Mouse (Mus musculus) bone marrow, adult 2 months (tissue): ENCODE results near the gene Camkk2. TPM values are rescaled to one million over a fixed set of nuclear protein-coding genes. Genes with fewer than 3 reads are reported as not detected.

Experiments
- H3K27ac ChIP-seq: fragments of 200-500 bp; 2 replicates; pipeline ENCODE4 v1.5.1; 2012; ENCODE audit warnings: low read depth, mild to moderate bottlenecking, control low read depth, inconsistent platforms, low read length; ENCODE audit not compliant: control insufficient read depth, poor library complexity, insufficient read depth
- H3K4me1 ChIP-seq: fragments of 200-500 bp; 2 replicates; pipeline ENCODE4 v1.6.1; 2011; ENCODE audit warnings: low read length; ENCODE audit not compliant: control insufficient read depth, insufficient read depth
- H3K4me3 ChIP-seq: fragments of 200-500 bp; replicated peaks from 2 replicates; pipeline ENCODE3; 2011; ENCODE audit warnings: mild to moderate bottlenecking, low read depth, low read length, control low read depth; ENCODE audit not compliant: control insufficient read depth
- CTCF ChIP-seq: fragments of 200-500 bp; IDR thresholded peaks from 2 replicates; pipeline ENCODE4 v1.5.1; 2011; ENCODE audit warnings: low read length, control low read depth; ENCODE audit not compliant: control insufficient read depth, insufficient read depth
- POLR2A ChIP-seq: fragments of 200-500 bp; IDR thresholded peaks from 2 replicates; pipeline ENCODE4 v1.6.1; 2011; ENCODE audit warnings: low read depth, mild to moderate bottlenecking, control low read depth, low read length, borderline replicate concordance; ENCODE audit not compliant: control insufficient read depth
- WGBS: fragments of 180-500 bp; shearing (Covaris S2); methylation state at CpG from one replicate; pipeline ENCODE4 v1.1.7; 2018; 5-methylcytosine and 5-hydroxymethylcytosine counted together
- polyA plus RNA-seq: library from polyadenylated mRNA; stranded (reverse); fragments of >200 nt; gene quantifications from 2 replicates; pipeline ENCODE4 v1.2.4, GENCODE M21; 2011; ENCODE audit warnings: low replicate concordance; ENCODE audit not compliant: missing spikeins, insufficient read depth, insufficient read length

Gene Camkk2
- polyA plus RNA-seq = 15.8 and 31.8 TPM in 2 replicates

GRCm38 (mm10) chr5:122779277-122779834 is at the start of gene Camkk2:
TSS of gene Camkk2 (minus strand) at chr5:122779409.
- peaks cover 4% of the 10 kb centered on the region for H3K4me1 ChIP-seq
- H3K4me3 ChIP-seq = peak within 1 kb of the TSS; percentile 88

GRCm38 (mm10) chr5:122825099-122825498 is 45.9 kb upstream of the Camkk2 start:
- H3K27ac ChIP-seq = no peak overlapping the region

More at GRCm38 (mm10) chr5:122779277-122779834, at the start of gene Camkk2:
- TF ChIP-seq CTCF (no peak), POLR2A (peak; percentile 78; the same call in 1 of the 2 replicates)
- H3K27ac ChIP-seq = peak within 1 kb of the TSS; percentile 97
- under 1% methylated on average over 61 of the region's 63 CpGs for WGBS

DNA sequence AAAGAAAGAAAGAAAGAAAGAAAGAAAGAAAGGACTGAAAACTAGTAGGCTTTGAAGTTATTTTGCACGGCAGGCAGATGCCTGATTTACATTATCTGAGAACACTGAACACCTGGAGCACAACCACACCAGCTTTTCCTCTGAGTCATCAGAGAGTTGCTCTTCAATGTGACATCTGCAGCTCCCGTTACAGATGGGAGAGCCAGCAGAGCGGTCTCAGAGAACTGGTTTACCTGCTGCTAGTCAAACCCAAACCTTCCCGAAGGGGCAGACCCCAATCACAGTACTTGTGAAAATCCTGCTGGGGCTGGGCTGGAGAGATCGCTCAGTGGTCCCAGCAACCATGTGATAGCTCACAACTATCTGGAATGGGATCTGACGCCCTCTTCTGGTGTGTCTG is 45.2 kb upstream of the Camkk2 start:
- TF ChIP-seq CTCF = no peak
- no peak for TF ChIP-seq POLR2A
- H3K4me3 ChIP-seq = no peak overlapping the region
- H3K4me1 ChIP-seq = peaks cover 1% of the 10 kb centered on the region
- 78% methylated on average over 6 of the region's 6 CpGs for WGBS
- H3K27ac ChIP-seq = no peak overlapping the region

More at GRCm38 (mm10) chr5:122825099-122825498, 45.9 kb upstream of the Camkk2 start:
- WGBS = 84% methylated on average over 8 of the region's 8 CpGs
- Histone ChIP-seq H3K4me1 (peaks cover 1% of the 10 kb centered on the region), H3K4me3 (no peak overlapping the region)
- TF ChIP-seq POLR2A (no peak), CTCF (no peak)

- WGBS = 83% methylated on average over 1 of the region's 1 CpGs
- TF ChIP-seq CTCF = no peak
- no peak for TF ChIP-seq POLR2A
- H3K27ac ChIP-seq = no peak overlapping the region
Observed at GRCm38 (mm10) chr5:122823976-122824375, 44.8 kb upstream of the Camkk2 start.

DNA sequence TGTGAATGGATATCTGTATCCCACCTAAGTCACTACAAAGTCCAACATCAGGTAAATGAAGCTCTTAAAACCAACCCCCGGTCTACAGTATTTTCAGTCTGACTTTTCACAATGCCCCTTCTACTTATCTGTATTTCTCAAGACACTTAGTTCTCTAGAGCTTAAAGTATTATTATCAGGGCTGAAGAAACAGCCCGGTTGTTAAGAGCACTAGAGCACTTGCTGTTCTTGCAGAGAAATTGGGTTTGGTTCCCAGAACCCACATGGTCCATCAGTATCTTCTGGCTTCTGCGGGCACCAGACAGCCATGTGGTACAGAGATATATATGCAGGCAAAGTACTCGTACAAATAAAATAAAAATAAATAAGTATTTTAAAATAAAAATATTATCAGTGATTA is 43.2 kb upstream of the Camkk2 start:
- peaks cover 1% of the 10 kb centered on the region for H3K4me1 ChIP-seq
- TF ChIP-seq POLR2A = no peak
- no peak for TF ChIP-seq CTCF
- WGBS = 77% methylated on average over 4 of the region's 4 CpGs
- H3K27ac ChIP-seq = no peak overlapping the region
- no peak overlapping the region for H3K4me3 ChIP-seq

More at GRCm38 (mm10) chr5:122823976-122824375, 44.8 kb upstream of the Camkk2 start:
- Histone ChIP-seq H3K4me3 (no peak overlapping the region), H3K4me1 (peaks cover 1% of the 10 kb centered on the region)

DNA sequence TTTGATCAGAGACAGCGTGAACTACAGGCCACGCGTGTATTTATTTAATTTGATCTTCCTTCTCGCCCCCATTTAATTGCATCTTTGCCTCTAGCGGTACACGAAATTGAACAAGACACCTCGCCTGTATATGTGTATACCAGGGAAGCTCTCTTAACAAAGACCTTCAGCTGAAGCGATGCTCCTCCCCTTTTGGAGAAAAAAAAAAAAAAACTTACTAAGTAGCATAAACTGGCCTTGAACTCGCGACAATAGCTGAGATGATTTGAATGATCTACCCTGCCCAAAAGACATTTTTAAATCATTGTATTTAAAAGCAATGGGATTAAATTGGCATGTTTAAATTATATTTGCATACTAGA is 42.3 kb upstream of the Camkk2 start:
- WGBS = under 1% methylated on average over 10 of the region's 10 CpGs
- no peak for TF ChIP-seq CTCF
- no peak for TF ChIP-seq POLR2A
- H3K27ac ChIP-seq = no peak overlapping the region
- H3K4me3 ChIP-seq = peak overlapping the region; percentile 100
- peaks cover 1% of the 10 kb centered on the region for H3K4me1 ChIP-seq

GRCm38 (mm10) chr5:122820777-122821523 is 41.7 kb upstream of the Camkk2 start, which contains the start of gene Anapc5:
TSS of gene Anapc5 (minus strand) at chr5:122821339.
- Histone ChIP-seq H3K4me1 (peaks cover 1% of the 10 kb centered on the region), H3K4me3 (peak within 1 kb of the TSS; percentile 100), H3K27ac (peak within 1 kb of the TSS; percentile 99)
- TF ChIP-seq POLR2A (peak; percentile 87), CTCF (no peak)
- WGBS = under 1% methylated on average over 55 of the region's 55 CpGs

DNA sequence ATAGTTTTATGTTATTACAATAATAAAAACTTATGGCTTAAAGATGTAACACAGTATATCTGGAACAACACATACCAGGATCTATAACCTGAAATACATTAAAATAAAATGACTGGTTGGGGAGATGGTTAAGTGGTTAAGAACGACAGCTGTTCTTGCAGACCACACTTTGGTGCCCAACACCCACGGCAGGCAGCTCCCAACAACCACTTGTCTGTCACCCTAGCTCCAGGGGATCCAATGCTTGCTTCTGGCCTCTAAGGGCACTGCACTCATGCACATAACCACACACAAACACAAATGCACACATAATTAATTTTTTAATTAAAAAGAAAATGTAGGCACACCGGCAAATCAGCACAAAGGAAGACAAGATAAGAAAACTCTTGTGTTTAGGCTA is 33.5 kb upstream of the Camkk2 start:
- 69% methylated on average over 3 of the region's 3 CpGs for WGBS
- Histone ChIP-seq H3K4me1 (no peaks in the 10 kb centered on the region), H3K4me3 (no peak overlapping the region), H3K27ac (no peak overlapping the region)
- no peak for TF ChIP-seq CTCF
- no peak for TF ChIP-seq POLR2A
